Mouse (Mus musculus): ENCODE measurements around the gene Eef1a1. TPM values are rescaled to one million over a fixed set of nuclear protein-coding genes. Genes with fewer than 3 reads are reported as not detected.

Eef1a1 gene
- polyA plus RNA-seq, 1 experiment, result 2,427 TPM

DNA sequence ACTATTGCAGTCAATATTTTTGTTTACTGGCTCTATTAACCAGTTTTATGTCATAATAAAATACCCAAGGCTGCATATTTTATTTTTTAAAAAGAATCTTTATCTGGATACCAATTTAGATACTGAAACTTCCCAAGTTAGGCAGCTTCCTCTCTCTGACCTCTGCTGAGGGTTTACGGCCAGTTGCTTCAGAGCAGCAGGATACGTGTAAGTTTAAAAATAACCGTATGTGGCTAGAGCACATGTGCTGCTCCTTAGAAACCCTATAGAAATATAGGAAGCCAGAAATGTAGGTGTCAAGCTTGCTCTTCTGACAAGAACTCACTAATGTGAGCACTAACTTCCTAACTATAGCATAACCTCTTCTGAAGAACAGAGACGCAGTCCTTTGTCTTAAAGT, 25.6 kb downstream of the Eef1a1 start:
- TF ChIP-seq CTCF (IDR thresholded peaks at IDR 0.05; ENCODE audit: borderline replicate concordance, insufficient read depth, low read depth, low read length) (no peak), POLR2A (IDR thresholded peaks at IDR 0.05; ENCODE audit: borderline replicate concordance, insufficient read depth, low read length) (no peak)
- Histone ChIP-seq H3K4me3 (replicated peaks; ENCODE audit: insufficient read depth, low read depth, low read length) (no peak overlapping the region), H3K27ac (ENCODE audit: insufficient read depth, low read length) (no peak overlapping the region), H3K4me1 (ENCODE audit: control insufficient read depth, insufficient read depth, low read length) (no peaks in the 10 kb centered on the region), H3K27me3 (ENCODE audit: control insufficient read depth, insufficient read depth, low read length) (no peaks in the 10 kb centered on the region)
- DNase-seq, result no peak
- WGBS, result 88% methylated on average over 4 of the region's 4 CpGs

DNA sequence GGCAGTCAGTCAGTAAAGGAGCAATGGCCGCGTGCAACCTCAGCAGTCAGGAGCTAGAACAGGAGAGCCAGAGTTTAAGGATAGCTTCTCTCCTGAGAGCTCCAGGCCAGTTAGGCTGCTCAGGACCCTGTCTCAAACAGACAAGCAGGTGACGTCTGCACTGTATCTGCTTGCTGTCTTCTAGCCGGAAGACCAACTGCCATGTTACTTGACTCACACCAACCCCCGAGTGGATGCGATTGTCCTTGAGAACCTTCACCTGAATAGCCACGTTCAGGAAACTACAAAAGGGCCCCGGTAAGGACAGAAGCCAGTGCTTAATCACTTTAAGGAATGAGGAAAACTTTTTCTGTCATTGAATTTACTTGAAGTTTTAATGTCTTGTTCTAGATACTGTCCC, 31.9 kb downstream of the Eef1a1 start:
- H3K27ac ChIP-seq (ENCODE audit: insufficient read depth, low read length), result no peak overlapping the region
- 92% methylated on average over 8 of the region's 8 CpGs for WGBS

GRCm38 (mm10) chr9:78451382-78451781, 37.6 kb downstream of the Eef1a1 start:
- no peak for TF ChIP-seq CTCF (IDR thresholded peaks at IDR 0.05; ENCODE audit: borderline replicate concordance, insufficient read depth, low read depth, low read length)
- no peak for TF ChIP-seq POLR2A (IDR thresholded peaks at IDR 0.05; ENCODE audit: borderline replicate concordance, insufficient read depth, low read length)
- peaks cover 4% of the 10 kb centered on the region; the same call in 1 of the 2 replicates for H3K4me1 ChIP-seq (ENCODE audit: control insufficient read depth, insufficient read depth, low read length)
- no peak for DNase-seq
- no peak overlapping the region for H3K4me3 ChIP-seq (replicated peaks; ENCODE audit: insufficient read depth, low read depth, low read length)
- H3K27ac ChIP-seq (ENCODE audit: insufficient read depth, low read length), result no peak overlapping the region
- WGBS, result 76% methylated on average over 4 of the region's 4 CpGs
- H3K27me3 ChIP-seq (ENCODE audit: control insufficient read depth, insufficient read depth, low read length), result no peaks in the 10 kb centered on the region

More for the DNA sequence above, 31.9 kb downstream of the Eef1a1 start:
- DNase-seq, result no peak
- H3K27me3 ChIP-seq (ENCODE audit: control insufficient read depth, insufficient read depth, low read length), result no peaks in the 10 kb centered on the region
- H3K4me1 ChIP-seq (ENCODE audit: control insufficient read depth, insufficient read depth, low read length), result no peaks in the 10 kb centered on the region
- no peak for TF ChIP-seq POLR2A (IDR thresholded peaks at IDR 0.05; ENCODE audit: borderline replicate concordance, insufficient read depth, low read length)
- no peak for TF ChIP-seq CTCF (IDR thresholded peaks at IDR 0.05; ENCODE audit: borderline replicate concordance, insufficient read depth, low read depth, low read length)
- no peak overlapping the region for H3K4me3 ChIP-seq (replicated peaks; ENCODE audit: insufficient read depth, low read depth, low read length)

GRCm38 (mm10) chr9:78450404-78450803, 38.5 kb downstream of the Eef1a1 start:
- Histone ChIP-seq H3K4me1 (ENCODE audit: control insufficient read depth, insufficient read depth, low read length) (peaks cover 4% of the 10 kb centered on the region; the same call in 1 of the 2 replicates), H3K4me3 (replicated peaks; ENCODE audit: insufficient read depth, low read depth, low read length) (no peak overlapping the region), H3K27ac (ENCODE audit: insufficient read depth, low read length) (no peak overlapping the region), H3K27me3 (ENCODE audit: control insufficient read depth, insufficient read depth, low read length) (no peaks in the 10 kb centered on the region)
- 76% methylated on average over 5 of the region's 5 CpGs for whole genome bisulfite sequencing
- DNase-seq, result no peak
- TF ChIP-seq POLR2A (IDR thresholded peaks at IDR 0.05; ENCODE audit: borderline replicate concordance, insufficient read depth, low read length) (no peak), CTCF (IDR thresholded peaks at IDR 0.05; ENCODE audit: borderline replicate concordance, insufficient read depth, low read depth, low read length) (no peak)

DNA sequence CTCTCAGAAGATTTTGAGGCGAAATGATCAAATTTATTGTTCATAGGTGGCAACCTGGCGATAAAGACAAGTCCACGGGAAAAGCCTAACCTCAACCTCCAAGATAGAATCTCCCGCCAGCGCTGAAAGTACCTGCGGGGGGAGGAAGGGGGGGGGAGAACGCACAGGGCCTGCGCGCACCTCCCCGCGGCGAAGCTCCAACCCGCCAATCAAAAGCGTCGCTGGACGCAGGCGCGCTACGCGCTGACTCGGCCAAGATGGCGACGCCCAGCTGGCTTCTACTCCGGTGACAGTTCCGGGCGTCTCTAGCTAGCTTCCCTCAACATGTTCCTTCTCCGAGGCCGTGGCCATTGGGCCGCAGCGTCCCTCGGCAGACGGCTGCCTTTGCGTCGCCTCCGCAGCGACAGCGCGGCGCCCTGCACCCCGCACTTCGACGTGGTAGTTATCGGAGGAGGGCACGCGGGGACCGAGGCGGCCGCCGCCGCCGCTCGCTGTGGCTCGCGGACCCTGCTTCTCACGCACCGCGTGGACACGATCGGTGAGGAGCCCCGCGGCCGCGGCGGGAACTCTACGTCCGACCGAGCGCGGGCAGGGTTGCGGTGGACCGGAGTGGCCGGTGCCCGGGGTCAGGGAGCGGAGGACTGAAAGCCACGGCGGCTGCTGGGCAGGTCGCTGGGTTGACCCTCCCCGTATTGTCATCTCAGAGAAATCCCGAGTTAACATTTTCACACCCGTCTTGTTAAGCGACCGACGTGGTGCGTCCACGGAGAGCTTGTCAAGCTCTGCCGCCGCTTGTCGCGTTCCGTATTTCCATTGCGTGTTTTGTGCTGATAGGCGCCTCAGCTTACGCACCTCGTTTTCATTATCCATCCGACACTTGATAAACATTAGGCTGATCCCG, 40.7 kb downstream of the Eef1a1 start, which contains the start of the genes Mto1 and Gm17324:
Mto1 (plus strand) TSS at position 236 of the 901 bp plus-strand sequence.
Gm17324 (minus strand) TSS at position 814 of the 901 bp plus-strand sequence.
- TF ChIP-seq CTCF (IDR thresholded peaks at IDR 0.05; ENCODE audit: borderline replicate concordance, insufficient read depth, low read depth, low read length), result no peak
- peak; percentile 87 for TF ChIP-seq POLR2A (IDR thresholded peaks at IDR 0.05; ENCODE audit: borderline replicate concordance, insufficient read depth, low read length)
- H3K27me3 ChIP-seq (ENCODE audit: control insufficient read depth, insufficient read depth, low read length), result no peaks in the 10 kb centered on the region
- H3K4me1 ChIP-seq (ENCODE audit: control insufficient read depth, insufficient read depth, low read length), result peaks cover 4% of the 10 kb centered on the region; the same call in 1 of the 2 replicates
- peak; percentile 90 to 92 for DNase-seq
- WGBS, result under 1% methylated on average over 96 of the region's 96 CpGs
- H3K4me3 ChIP-seq (replicated peaks; ENCODE audit: insufficient read depth, low read depth, low read length), result peak within 1 kb of the TSS; percentile 77
- H3K27ac ChIP-seq (ENCODE audit: insufficient read depth, low read length), result peak within 1 kb of the TSS; percentile 68

DNA sequence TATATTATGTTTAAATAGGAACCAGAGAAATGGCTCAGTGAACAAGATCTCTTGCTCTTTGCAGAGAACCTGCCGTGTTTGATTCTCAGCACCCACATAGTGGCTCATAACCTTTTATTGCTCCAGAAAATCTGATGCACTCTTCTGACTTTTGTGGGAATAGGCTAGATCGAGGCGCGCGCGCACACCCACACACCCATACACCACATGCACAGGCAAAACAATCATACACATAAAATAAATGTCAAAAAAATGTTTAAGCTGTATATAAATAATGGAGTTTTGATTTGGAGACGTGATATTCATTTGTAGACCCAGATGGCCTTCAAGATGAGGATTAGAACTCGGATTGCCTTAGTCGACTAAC, 41.4 kb downstream of the Eef1a1 start:
- peaks cover 4% of the 10 kb centered on the region; the same call in 1 of the 2 replicates for H3K4me1 ChIP-seq (ENCODE audit: control insufficient read depth, insufficient read depth, low read length)
- no peak for DNase-seq
- H3K4me3 ChIP-seq (replicated peaks; ENCODE audit: insufficient read depth, low read depth, low read length), result peak overlapping the region; percentile 77
- H3K27ac ChIP-seq (ENCODE audit: insufficient read depth, low read length), result no peak overlapping the region
- TF ChIP-seq CTCF (IDR thresholded peaks at IDR 0.05; ENCODE audit: borderline replicate concordance, insufficient read depth, low read depth, low read length) (no peak), POLR2A (IDR thresholded peaks at IDR 0.05; ENCODE audit: borderline replicate concordance, insufficient read depth, low read length) (no peak)
- WGBS, result 24% methylated on average over 9 of the region's 9 CpGs
- no peaks in the 10 kb centered on the region for H3K27me3 ChIP-seq (ENCODE audit: control insufficient read depth, insufficient read depth, low read length)

- no peak for TF ChIP-seq POLR2A (IDR thresholded peaks at IDR 0.05; ENCODE audit: borderline replicate concordance, insufficient read depth, low read length)
- no peak for TF ChIP-seq CTCF (IDR thresholded peaks at IDR 0.05; ENCODE audit: borderline replicate concordance, insufficient read depth, low read depth, low read length)
- Histone ChIP-seq H3K27ac (ENCODE audit: insufficient read depth, low read length) (no peak within 1 kb of the TSS), H3K27me3 (ENCODE audit: control insufficient read depth, insufficient read depth, low read length) (no peaks in the 10 kb centered on the region; the same call in 1 of the 2 replicates), H3K4me3 (replicated peaks; ENCODE audit: insufficient read depth, low read depth, low read length) (peak within 1 kb of the TSS; percentile 14), H3K4me1 (ENCODE audit: control insufficient read depth, insufficient read depth, low read length) (no peaks in the 10 kb centered on the region)
- DNase-seq, result peak in 1 of 2 experiments; percentile 6
- 1% methylated on average over 78 of the region's 81 CpGs for WGBS
These were observed 46.2 kb downstream of the Eef1a1 start, which contains the start of gene Cgas for GRCm38 (mm10) chr9:78442579-78443392. Cgas (minus strand) TSS chr9:78443237.
